Mouse (Mus musculus) myocyte (in vitro differentiated cells): ENCODE results near the gene Dnajc2.

Source experiments
- CEBPB ChIP-seq: IDR thresholded peaks from 2 replicates; pipeline ENCODE4 v1.6.1; 2011; ENCODE audit warnings: mild to moderate bottlenecking, moderate library complexity; ENCODE audit not compliant: poor library complexity, insufficient read depth, severe bottlenecking
- E2F4 ChIP-seq: IDR thresholded peaks from one replicate; pipeline ENCODE4 v1.6.1; 2011; ENCODE audit warnings: mild to moderate bottlenecking, control low read depth, moderate library complexity; ENCODE audit not compliant: insufficient read depth
- MAX ChIP-seq: IDR thresholded peaks from one replicate; pipeline ENCODE4 v1.6.1; 2011; ENCODE audit warnings: low read depth, mild to moderate bottlenecking, control low read depth
- MYOD1 ChIP-seq, 3 experiments: IDR thresholded peaks; one replicate each; pipeline ENCODE4 v1.6.1; 2011; ENCODE audit warnings: control low read depth in 2 of 3, low read depth in 2 of 3, mild to moderate bottlenecking in 2 of 3, moderate library complexity in 1 of 3; ENCODE audit not compliant: insufficient read length in 2 of 3, control insufficient read depth in 1 of 3
- MYOG ChIP-seq, 3 experiments: IDR thresholded peaks; one replicate each; pipeline ENCODE4 v1.6.1; 2011; ENCODE audit warnings: control low read depth in 2 of 3, low read depth in 2 of 3, mild to moderate bottlenecking in 2 of 3; ENCODE audit not compliant: insufficient read length in 2 of 3, control insufficient read depth in 1 of 3, insufficient read depth in 1 of 3
- POLR2A ChIP-seq: IDR thresholded peaks from one replicate; pipeline ENCODE4 v1.6.1; 2011; ENCODE audit warnings: low read depth, mild to moderate bottlenecking, control low read depth, moderate library complexity; ENCODE audit not compliant: insufficient read length
- POLR2AphosphoS2 ChIP-seq: IDR thresholded peaks from one replicate; pipeline ENCODE4 v1.6.1; 2011; ENCODE audit warnings: low read depth, control low read depth; ENCODE audit not compliant: insufficient read length
- REST ChIP-seq: IDR thresholded peaks from one replicate; pipeline ENCODE4 v1.6.1; 2011; ENCODE audit warnings: mild to moderate bottlenecking, control low read depth, moderate library complexity; ENCODE audit not compliant: insufficient read depth, insufficient read length
- SRF ChIP-seq: IDR thresholded peaks from one replicate; pipeline ENCODE4 v1.6.1; 2011; ENCODE audit warnings: low read depth; ENCODE audit not compliant: control insufficient read depth, insufficient read length
- TCF12 ChIP-seq: IDR thresholded peaks from one replicate; pipeline ENCODE4 v1.6.1; 2011; ENCODE audit warnings: mild to moderate bottlenecking, control low read depth; ENCODE audit not compliant: poor library complexity, insufficient read depth, severe bottlenecking
- TCF3 ChIP-seq: IDR thresholded peaks from one replicate; pipeline ENCODE4 v1.6.1; 2011; ENCODE audit warnings: low read depth, control low read depth; ENCODE audit not compliant: insufficient read length
- USF1 ChIP-seq: IDR thresholded peaks from one replicate; pipeline ENCODE4 v1.6.1; 2011; ENCODE audit warnings: low read depth, mild to moderate bottlenecking, control low read depth, moderate library complexity

DNA sequence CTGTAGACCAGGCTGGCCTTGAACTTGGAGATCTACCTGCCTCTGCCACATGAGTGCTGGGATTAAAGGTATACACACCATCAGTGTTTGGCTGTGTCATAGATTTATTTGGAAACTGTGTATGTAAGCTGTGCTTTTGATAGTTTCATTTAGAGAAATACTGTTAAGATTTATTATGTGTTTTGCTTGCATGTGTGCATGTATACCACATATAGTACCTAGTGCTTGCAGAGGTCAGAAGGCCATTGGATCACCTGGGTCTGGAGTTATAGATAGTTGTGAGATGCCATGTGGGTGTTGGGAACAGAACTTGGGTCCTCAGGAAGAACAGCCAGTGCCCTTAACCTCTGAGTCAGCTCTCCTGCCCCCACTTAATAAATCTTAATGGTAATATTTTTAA, 40.4 kb downstream of the Dnajc2 start:
- no peak for TF ChIP-seq MAX
- TF ChIP-seq TCF12: no peak
- TF ChIP-seq POLR2A: no peak
- TF ChIP-seq POLR2AphosphoS2: no peak
- TF ChIP-seq CEBPB: no peak
- no peak for TF ChIP-seq USF1
- TF ChIP-seq E2F4: no peak
- TF ChIP-seq MYOG (IDR thresholded peaks at IDR 0.05; ENCODE audit: control insufficient read depth in 1 of 3, insufficient read depth in 1 of 3, insufficient read length in 2 of 3, low read depth in 2 of 3): no peak
- TF ChIP-seq MYOD1 (IDR thresholded peaks at IDR 0.05; ENCODE audit: control insufficient read depth in 1 of 3, insufficient read length in 2 of 3, low read depth in 2 of 3): no peak
- TF ChIP-seq TCF3: no peak
- no peak for TF ChIP-seq SRF
- no peak for TF ChIP-seq REST
